Mouse (Mus musculus): ENCODE data around the gene Rgs6.

Gene Rgs6

GRCm38 (mm10) chr12:82757367-82757766, 169.3 kb downstream of the Rgs6 start:
- DNase-seq (ENCODE audit: low spot score): no peak

GRCm38 (mm10) chr12:82762046-82762445, 174.0 kb downstream of the Rgs6 start:
- DNase-seq (ENCODE audit: low spot score): no peak

- DNase-seq (ENCODE audit: low spot score): no peak
Measured at GRCm38 (mm10) chr12:82768726-82769125, 180.6 kb downstream of the Rgs6 start.

GRCm38 (mm10) chr12:82772215-82772614, 184.1 kb downstream of the Rgs6 start:
- DNase-seq (ENCODE audit: low spot score): no peak

GRCm38 (mm10) chr12:82774576-82774975, 186.5 kb downstream of the Rgs6 start:
- no peak for DNase-seq (ENCODE audit: low spot score)

- DNase-seq (ENCODE audit: low spot score): no peak
Measured at GRCm38 (mm10) chr12:82776686-82777085, 188.6 kb downstream of the Rgs6 start.

GRCm38 (mm10) chr12:82780936-82781335, 192.8 kb downstream of the Rgs6 start:
- no peak for DNase-seq (ENCODE audit: low spot score)

- no peak for DNase-seq (ENCODE audit: low spot score)
Measured at GRCm38 (mm10) chr12:82781414-82781813, 193.3 kb downstream of the Rgs6 start.

- DNase-seq (ENCODE audit: low spot score): no peak
Measured at GRCm38 (mm10) chr12:82792122-82792521, 204.0 kb downstream of the Rgs6 start.

- DNase-seq (ENCODE audit: low spot score): no peak
Measured at GRCm38 (mm10) chr12:82799892-82800291, 211.8 kb downstream of the Rgs6 start.

GRCm38 (mm10) chr12:82801736-82802135, 213.6 kb downstream of the Rgs6 start:
- DNase-seq (ENCODE audit: low spot score): no peak

GRCm38 (mm10) chr12:82802711-82803110, 214.6 kb downstream of the Rgs6 start:
- DNase-seq (ENCODE audit: low spot score): no peak

- no peak for DNase-seq (ENCODE audit: low spot score)
Measured at GRCm38 (mm10) chr12:82805167-82805566, 217.1 kb downstream of the Rgs6 start.

- DNase-seq (ENCODE audit: low spot score): no peak
Measured at GRCm38 (mm10) chr12:82810631-82811030, 222.5 kb downstream of the Rgs6 start.

GRCm38 (mm10) chr12:82815982-82816381, 227.9 kb downstream of the Rgs6 start:
- DNase-seq (ENCODE audit: low spot score): no peak

GRCm38 (mm10) chr12:82819328-82819727, 231.2 kb downstream of the Rgs6 start:
- no peak for DNase-seq (ENCODE audit: low spot score)

GRCm38 (mm10) chr12:82819991-82820390, 231.9 kb downstream of the Rgs6 start:
- no peak for DNase-seq (ENCODE audit: low spot score)

- no peak for DNase-seq (ENCODE audit: low spot score)
Measured at GRCm38 (mm10) chr12:82822821-82823620, 234.9 kb downstream of the Rgs6 start.

- no peak for DNase-seq (ENCODE audit: low spot score)
Measured at GRCm38 (mm10) chr12:82830333-82830732, 242.2 kb downstream of the Rgs6 start.

- DNase-seq (ENCODE audit: low spot score): no peak
Measured at GRCm38 (mm10) chr12:82838544-82838943, 250.5 kb downstream of the Rgs6 start.

- DNase-seq (ENCODE audit: low spot score): no peak
Measured at GRCm38 (mm10) chr12:82841566-82841965, 253.5 kb downstream of the Rgs6 start.

GRCm38 (mm10) chr12:82848304-82848872, 260.3 kb downstream of the Rgs6 start:
- no peak for DNase-seq (ENCODE audit: low spot score)

GRCm38 (mm10) chr12:82854902-82855301, 266.8 kb downstream of the Rgs6 start:
- DNase-seq (ENCODE audit: low spot score): no peak
